Mouse (Mus musculus) hindbrain, embryonic 10.5 days (tissue): ENCODE data around the gene Pip5kl1. TPM values are rescaled to one million over a fixed set of nuclear protein-coding genes. Genes with fewer than 3 reads are reported as not detected.

Source experiments
- DNase-seq: peaks from one replicate; pipeline ENCODE4 v3.0.0-alpha.2; 2017; ENCODE audit warnings: low spot score
- H3K27ac ChIP-seq: fragments of 300-500 bp; sonication (generic); 2 replicates; pipeline ENCODE4 v1.5.1; 2016; ENCODE audit warnings: mild to moderate bottlenecking, moderate library complexity
- H3K27me3 ChIP-seq: fragments of 300-500 bp; sonication (generic); 2 replicates; pipeline ENCODE4 v1.6.1; 2016; ENCODE audit warnings: mild to moderate bottlenecking; ENCODE audit not compliant: poor library complexity, insufficient read depth, severe bottlenecking
- H3K36me3 ChIP-seq: fragments of 300-500 bp; sonication (generic); 2 replicates; pipeline ENCODE4 v1.6.1; 2016; ENCODE audit warnings: mild to moderate bottlenecking, moderate library complexity
- H3K4me1 ChIP-seq: fragments of 300-500 bp; sonication (generic); replicated peaks from 2 replicates; pipeline ENCODE4 v1.6.1; 2016; ENCODE audit warnings: mild to moderate bottlenecking
- H3K4me3 ChIP-seq: fragments of 300-500 bp; sonication (generic); 2 replicates; pipeline ENCODE4 v1.5.1; 2016; ENCODE audit warnings: mild to moderate bottlenecking, moderate library complexity
- H3K9me3 ChIP-seq: fragments of 300-500 bp; sonication (generic); 2 replicates; pipeline ENCODE4 v1.6.1; 2016; ENCODE audit warnings: mild to moderate bottlenecking, moderate library complexity
- WGBS: fragments of 180-500 bp; shearing (Covaris S2); methylation state at CpG from one replicate; pipeline ENCODE4 v1.1.7; 2016; 5-methylcytosine and 5-hydroxymethylcytosine counted together
- polyA plus RNA-seq: library from polyadenylated mRNA; unstranded; fragments of >200 nt; fragmentation: Nextera tagmentation; extraction: Ambion mirVana; gene quantifications from 2 replicates; pipeline ENCODE4 v1.2.1, GENCODE M21; 2016

Pip5kl1 gene
- polyA plus RNA-seq, 1 experiment from 2014 or later = 2.5 TPM

- no peaks in the 10 kb centered on the region for H3K27me3 ChIP-seq
- peaks cover 66% of the 10 kb centered on the region for H3K4me1 ChIP-seq
- WGBS = 85% methylated on average over 7 of the region's 7 CpGs
- no peak for DNase-seq
- peaks cover 14% of the 10 kb centered on the region for H3K36me3 ChIP-seq
- no peak overlapping the region for H3K4me3 ChIP-seq
- no peaks in the 10 kb centered on the region for H3K9me3 ChIP-seq
- peak overlapping the region; percentile 13; the same call in 1 of the 2 replicates for H3K27ac ChIP-seq
Measured at GRCm38 (mm10) chr2:32553592-32554148, 20.9 kb upstream of the Pip5kl1 start.

GRCm38 (mm10) chr2:32555484-32555883, 19.1 kb upstream of the Pip5kl1 start:
- H3K9me3 ChIP-seq = no peaks in the 10 kb centered on the region
- peaks cover 13% of the 10 kb centered on the region for H3K36me3 ChIP-seq
- peak overlapping the region; percentile 90 for H3K27ac ChIP-seq
- H3K4me3 ChIP-seq = no peak overlapping the region; the same call in 1 of the 2 replicates
- H3K4me1 ChIP-seq = peaks cover 70% of the 10 kb centered on the region
- no peaks in the 10 kb centered on the region for H3K27me3 ChIP-seq
- 43% methylated on average over 4 of the region's 4 CpGs for WGBS
- no peak for DNase-seq

DNA sequence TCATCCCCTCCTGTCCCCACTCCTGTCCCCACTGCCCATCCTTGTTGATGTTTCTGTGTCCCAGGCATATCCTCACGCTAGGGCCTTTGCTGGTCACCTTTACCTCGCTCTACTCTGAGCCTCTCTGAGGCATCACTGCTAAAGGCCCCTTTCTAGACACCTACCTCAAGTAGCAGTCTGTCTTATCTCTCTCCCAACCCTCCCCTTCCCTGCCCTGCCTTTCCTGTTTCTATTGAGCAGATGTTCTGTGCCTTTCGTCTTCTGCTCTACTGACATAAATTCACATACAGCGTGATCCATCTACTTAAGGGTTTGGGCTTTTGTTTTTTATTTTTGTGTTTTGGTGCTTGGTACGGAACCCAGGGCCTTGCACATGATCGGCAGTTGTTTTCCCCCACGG, 18.6 kb upstream of the Pip5kl1 start:
- 83% methylated on average over 7 of the region's 7 CpGs for WGBS
- Histone ChIP-seq H3K27me3 (no peaks in the 10 kb centered on the region), H3K27ac (peak overlapping the region; percentile 90), H3K4me3 (no peak overlapping the region), H3K36me3 (peaks cover 18% of the 10 kb centered on the region), H3K4me1 (peaks cover 71% of the 10 kb centered on the region), H3K9me3 (no peaks in the 10 kb centered on the region)
- DNase-seq = no peak

GRCm38 (mm10) chr2:32559570-32559969, 15.0 kb upstream of the Pip5kl1 start:
- H3K27me3 ChIP-seq = no peaks in the 10 kb centered on the region
- no peaks in the 10 kb centered on the region for H3K9me3 ChIP-seq
- peak overlapping the region; percentile 90 for H3K27ac ChIP-seq
- WGBS = 24% methylated on average over 5 of the region's 5 CpGs
- DNase-seq = peak; percentile 85
- H3K4me1 ChIP-seq = peaks cover 61% of the 10 kb centered on the region
- H3K4me3 ChIP-seq = peak overlapping the region; percentile 23
- H3K36me3 ChIP-seq = peaks cover 49% of the 10 kb centered on the region

DNA sequence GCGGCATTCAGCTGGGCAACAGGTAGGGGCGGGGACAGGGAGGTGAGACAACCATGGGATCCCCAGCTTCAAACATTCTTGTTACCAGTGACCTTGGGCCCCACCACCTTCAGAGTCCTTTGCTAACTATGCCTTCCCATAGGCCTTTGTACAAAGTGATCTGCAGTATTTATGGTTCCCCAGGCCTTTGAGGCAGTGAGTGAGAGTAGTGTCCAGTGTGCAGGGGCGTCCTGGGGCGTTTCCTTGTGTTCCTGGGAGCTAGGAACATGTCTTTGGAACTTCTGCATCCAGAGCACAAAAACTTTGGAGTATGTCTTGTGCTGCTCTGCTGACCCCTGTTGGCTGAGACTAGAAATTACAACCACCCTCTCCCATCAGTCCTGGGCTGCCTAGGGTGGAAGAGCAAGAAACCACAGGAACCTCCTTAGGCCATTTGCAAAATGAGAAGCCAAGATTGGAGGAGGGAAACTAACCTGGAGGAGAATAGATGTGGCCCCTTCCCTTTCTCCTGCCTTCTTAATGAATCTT, 8.0 kb upstream of the Pip5kl1 start:
- no peaks in the 10 kb centered on the region for H3K9me3 ChIP-seq
- H3K4me1 ChIP-seq = peaks cover 6% of the 10 kb centered on the region
- peaks cover 76% of the 10 kb centered on the region for H3K36me3 ChIP-seq
- no peak overlapping the region for H3K27ac ChIP-seq
- no peaks in the 10 kb centered on the region for H3K27me3 ChIP-seq
- DNase-seq = peak; percentile 74
- 46% methylated on average over 4 of the region's 4 CpGs for WGBS
- H3K4me3 ChIP-seq = no peak overlapping the region

- WGBS = 76% methylated on average over 5 of the region's 5 CpGs
- H3K4me3 ChIP-seq = no peak overlapping the region
Measured at GRCm38 (mm10) chr2:32568149-32568548, 6.4 kb upstream of the Pip5kl1 start.

GRCm38 (mm10) chr2:32568941-32569340, 5.7 kb upstream of the Pip5kl1 start:
- no peaks in the 10 kb centered on the region for H3K9me3 ChIP-seq
- no peak overlapping the region for H3K27ac ChIP-seq
- H3K36me3 ChIP-seq = peaks cover 62% of the 10 kb centered on the region
- no peak for DNase-seq
- WGBS = 92% methylated on average over 3 of the region's 3 CpGs
- no peaks in the 10 kb centered on the region for H3K27me3 ChIP-seq
- no peak overlapping the region for H3K4me3 ChIP-seq
- H3K4me1 ChIP-seq = peaks cover 14% of the 10 kb centered on the region

More at GRCm38 (mm10) chr2:32568149-32568548, 6.4 kb upstream of the Pip5kl1 start:
- Histone ChIP-seq H3K4me1 (peaks cover 14% of the 10 kb centered on the region), H3K27me3 (no peaks in the 10 kb centered on the region), H3K27ac (no peak overlapping the region), H3K36me3 (peaks cover 68% of the 10 kb centered on the region), H3K9me3 (no peaks in the 10 kb centered on the region)
- no peak for DNase-seq

GRCm38 (mm10) chr2:32570698-32571494, 3.7 kb upstream of the Pip5kl1 start, which contains the start of gene Dpm2:
Gene Dpm2, plus strand, starts transcription at chr2:32570858.
- peaks cover 23% of the 10 kb centered on the region for H3K4me1 ChIP-seq
- H3K9me3 ChIP-seq = no peaks in the 10 kb centered on the region
- peaks cover 2% of the 10 kb centered on the region for H3K27me3 ChIP-seq
- peaks cover 43% of the 10 kb centered on the region for H3K36me3 ChIP-seq
- 3% methylated on average over 36 of the region's 36 CpGs for WGBS
- peak; percentile 87 for DNase-seq
- H3K4me3 ChIP-seq = peak within 1 kb of the TSS; percentile 78
- H3K27ac ChIP-seq = peak within 1 kb of the TSS; percentile 82

DNA sequence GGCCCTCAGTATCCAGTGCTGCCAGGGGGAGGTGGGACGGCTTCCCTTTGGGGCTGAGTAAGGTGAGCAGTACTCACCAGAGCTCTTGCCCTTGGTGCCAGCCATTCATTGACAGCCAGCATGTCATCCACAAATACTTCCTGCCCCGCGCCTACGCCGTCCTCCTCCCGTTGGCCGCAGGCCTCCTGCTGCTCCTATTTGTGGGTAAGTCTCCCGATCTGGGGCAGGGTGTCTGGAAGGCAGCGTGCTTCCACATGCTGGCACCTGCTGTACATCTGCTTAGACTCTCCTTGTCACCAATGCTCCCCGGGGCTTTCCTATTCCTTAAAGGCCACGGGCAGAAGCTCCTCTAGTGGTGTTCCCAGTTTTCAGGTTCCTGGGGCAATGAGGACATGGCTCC, 2.4 kb upstream of the Pip5kl1 start:
- H3K27ac ChIP-seq = no peak overlapping the region
- H3K9me3 ChIP-seq = no peaks in the 10 kb centered on the region
- peaks cover 28% of the 10 kb centered on the region for H3K4me1 ChIP-seq
- no peak for DNase-seq
- WGBS = 89% methylated on average over 11 of the region's 11 CpGs
- peaks cover 15% of the 10 kb centered on the region for H3K27me3 ChIP-seq
- H3K36me3 ChIP-seq = peaks cover 30% of the 10 kb centered on the region
- H3K4me3 ChIP-seq = peak overlapping the region; percentile 78

DNA sequence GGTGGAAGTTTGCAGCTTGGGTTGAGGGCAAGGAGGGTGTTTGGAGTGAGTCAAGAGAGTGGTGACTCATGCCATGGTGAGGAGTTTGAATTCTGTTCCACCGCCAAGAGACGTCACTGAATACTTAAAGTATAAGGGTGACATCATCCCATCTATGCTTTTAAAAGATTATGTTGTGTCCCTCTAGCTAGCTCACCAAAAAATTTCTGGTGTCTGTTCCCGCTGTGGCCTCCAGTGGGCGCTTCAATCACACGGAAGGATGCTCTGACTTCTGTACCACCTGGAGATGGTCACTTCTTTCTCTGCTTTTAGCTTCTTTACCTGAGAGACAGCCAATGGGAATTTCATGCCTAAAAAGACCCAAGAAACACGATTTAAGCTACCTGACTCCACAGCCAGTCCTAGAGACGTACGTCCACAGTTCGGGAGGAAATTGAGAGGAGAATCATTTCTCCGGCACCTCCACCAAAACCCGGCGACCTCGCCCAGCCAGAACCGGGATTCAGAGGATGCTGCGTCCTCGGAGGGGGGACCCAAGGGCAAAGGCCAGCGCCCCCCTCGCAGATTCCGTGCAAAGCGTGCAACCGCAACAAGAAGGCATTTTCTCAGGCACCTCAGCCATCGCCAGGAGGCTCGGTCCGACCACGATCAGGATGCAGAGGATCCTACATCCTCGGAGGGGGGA, 446 bp downstream of the Pip5kl1 start:
- Histone ChIP-seq H3K36me3 (peaks cover 9% of the 10 kb centered on the region), H3K4me1 (peaks cover 32% of the 10 kb centered on the region), H3K9me3 (no peaks in the 10 kb centered on the region), H3K27ac (peak overlapping the region; percentile 64; the same call in 1 of the 2 replicates), H3K4me3 (peak overlapping the region; percentile 59), H3K27me3 (peaks cover 43% of the 10 kb centered on the region)
- WGBS = 3% methylated on average over 26 of the region's 26 CpGs
- peak; percentile 59 for DNase-seq

DNA sequence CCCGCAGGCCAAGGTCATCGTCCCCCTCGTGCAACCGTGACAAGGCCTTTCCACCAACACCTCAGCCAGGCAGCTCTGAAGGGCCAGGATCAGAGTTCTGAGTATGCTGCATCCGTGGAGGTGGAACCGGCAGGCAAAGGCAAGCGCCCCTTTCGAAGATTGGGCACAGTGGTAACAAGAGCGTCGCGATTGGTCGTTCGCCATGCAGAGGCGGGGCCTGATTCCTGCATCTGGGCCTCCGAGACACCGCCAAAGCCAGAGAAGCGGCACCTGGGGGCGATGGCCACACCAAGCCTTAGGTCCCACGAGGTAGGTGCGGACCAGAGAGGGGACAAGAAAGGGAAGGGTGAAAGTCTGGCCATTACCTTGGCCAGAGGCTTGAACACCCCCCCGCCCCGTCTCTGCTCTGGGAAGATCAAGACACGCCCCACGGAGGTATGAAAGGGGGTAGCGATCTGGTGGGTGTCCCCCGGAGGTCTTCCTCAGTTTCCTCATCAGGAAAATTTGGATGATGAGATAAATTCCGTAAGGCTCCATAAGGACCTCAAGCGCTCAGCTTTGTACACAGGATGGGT, 1.1 kb downstream of the Pip5kl1 start, which contains the start of gene 9430097D07Rik:
9430097D07Rik (minus strand) TSS at position 99 of the 575 bp plus-strand sequence.
- Histone ChIP-seq H3K27ac (peak within 1 kb of the TSS; percentile 64; the same call in 1 of the 2 replicates), H3K36me3 (peaks cover 9% of the 10 kb centered on the region), H3K4me3 (peak within 1 kb of the TSS; percentile 59), H3K4me1 (peaks cover 32% of the 10 kb centered on the region), H3K9me3 (no peaks in the 10 kb centered on the region), H3K27me3 (peaks cover 49% of the 10 kb centered on the region)
- DNase-seq = peak; percentile 71
- 5% methylated on average over 28 of the region's 28 CpGs for WGBS

DNA sequence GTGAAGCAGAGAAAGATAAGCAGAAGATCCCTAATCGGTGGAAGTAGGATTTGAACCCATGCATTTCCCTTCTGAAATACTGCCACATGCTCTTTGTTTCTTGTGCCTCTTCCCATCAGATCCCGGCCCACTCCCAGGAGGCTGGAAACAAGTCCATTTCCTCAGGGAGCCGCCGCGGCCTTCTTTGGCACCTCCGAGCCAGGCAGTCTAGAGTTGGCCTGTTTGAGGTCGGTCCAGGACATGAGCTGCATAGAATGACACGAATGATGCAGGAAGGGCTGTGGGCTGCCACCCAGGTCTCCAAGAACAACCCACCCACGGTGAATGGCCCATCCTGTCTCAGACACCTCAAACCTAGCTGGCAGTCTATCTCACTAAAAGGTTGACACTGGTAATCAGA, 1.9 kb downstream of the Pip5kl1 start:
- H3K27me3 ChIP-seq = peaks cover 56% of the 10 kb centered on the region
- 91% methylated on average over 9 of the region's 9 CpGs for WGBS
- H3K27ac ChIP-seq = no peak overlapping the region
- H3K4me1 ChIP-seq = peaks cover 26% of the 10 kb centered on the region
- no peak overlapping the region for H3K4me3 ChIP-seq
- no peaks in the 10 kb centered on the region for H3K9me3 ChIP-seq
- no peak for DNase-seq
- peaks cover 9% of the 10 kb centered on the region for H3K36me3 ChIP-seq
